Mouse (Mus musculus): ENCODE data around the gene Olfr175-ps1. TPM values are rescaled to one million over a fixed set of nuclear protein-coding genes. Genes with fewer than 3 reads are reported as not detected.

The Olfr175-ps1 gene
- not detected for total RNA-seq (2023)

DNA sequence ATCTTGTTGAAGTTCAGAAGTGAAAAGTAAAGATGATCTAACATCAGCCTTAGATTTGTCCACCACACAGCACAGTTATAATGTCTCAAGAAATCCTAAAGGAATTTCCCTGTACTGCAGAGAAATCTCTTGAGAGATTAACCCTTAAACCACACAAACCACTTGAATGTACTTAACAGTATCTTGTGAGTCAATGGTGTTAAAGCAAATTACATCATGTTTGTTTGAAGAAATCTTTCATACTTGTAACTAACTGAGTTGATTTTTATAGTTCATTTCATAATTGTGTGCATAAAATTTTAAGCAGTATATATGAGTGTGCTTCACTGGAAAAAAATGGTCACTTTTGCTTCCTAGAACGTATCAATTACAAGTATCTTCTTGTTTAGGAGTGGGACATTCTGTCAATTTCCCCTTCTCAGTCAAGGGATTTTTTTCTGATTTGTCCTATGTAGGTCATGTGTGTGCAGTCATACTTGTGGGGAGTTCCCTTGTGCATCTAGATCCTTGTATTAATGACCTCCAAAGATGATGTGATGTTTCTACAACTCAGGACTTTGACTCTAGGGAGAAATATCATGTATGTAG lies at the start of gene Olfr175-ps1:
Gene Olfr175-ps1, minus strand, starts transcription at position 51 of the 588 bp plus-strand sequence.

DNA sequence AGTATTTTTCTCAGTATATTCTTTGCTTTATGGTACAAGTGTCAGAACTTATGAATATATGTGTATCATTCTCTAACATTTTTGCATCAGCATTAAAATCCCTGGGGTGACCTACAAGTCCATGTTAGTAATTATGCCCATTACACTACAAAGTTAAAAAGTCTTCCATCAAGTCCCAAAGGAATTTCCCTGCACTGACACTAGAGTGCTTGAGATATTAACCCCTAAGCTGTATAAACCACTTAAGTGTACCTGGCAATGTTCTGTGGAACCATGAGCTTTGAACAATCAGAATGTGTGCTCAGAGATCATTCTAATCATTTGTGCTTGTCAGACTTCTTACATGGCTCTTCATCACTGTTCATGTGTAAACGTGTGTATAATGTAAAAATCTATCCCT lies 48.1 kb upstream of the Olfr175-ps1 start, which contains the start of gene Olfr177:
Gene Olfr177, minus strand, starts transcription at position 101 of the 400 bp plus-strand sequence.

GRCm38 (mm10) chr16:58800168-58800567 lies 26.4 kb downstream of the Olfr175-ps1 start, which contains the start of gene Olfr173:
Gene Olfr173, minus strand, starts transcription at chr16:58800268.

Other genes with a start within 250 kb of the Olfr175-ps1 start
- gene Gm813, start 209.8 kb downstream of the Olfr175-ps1 start, total RNA-seq (2023): not detected
- not detected for gene E330017A01Rik, start 188.0 kb downstream of the Olfr175-ps1 start, total RNA-seq (2023)
- gene Cpox, start 156.5 kb downstream of the Olfr175-ps1 start, total RNA-seq (2023): 10 to 100 TPM; 11.4 to 14.0 TPM
- gene Gpr15, start 107.7 kb downstream of the Olfr175-ps1 start, total RNA-seq (2023): 1 to 10 TPM in 1 of 2 experiments, not detected in 1; 1.3 TPM
- 10 to 100 TPM; 67.0 to 67.6 TPM for gene Cldnd1, start 98.9 kb downstream of the Olfr175-ps1 start, total RNA-seq (2023)
- not detected for gene Olfr172, start 63.6 kb downstream of the Olfr175-ps1 start, total RNA-seq (2023)
- not detected for gene Olfr173, start 26.5 kb downstream of the Olfr175-ps1 start, total RNA-seq (2023)
- not detected for gene Olfr177, start 48.0 kb upstream of the Olfr175-ps1 start, total RNA-seq (2023)
- not detected for gene Olfr178, start 65.3 kb upstream of the Olfr175-ps1 start, total RNA-seq (2023)
- not detected for gene Olfr181, start 102.0 kb upstream of the Olfr175-ps1 start, total RNA-seq (2023)
- gene Olfr180, start 102.6 kb upstream of the Olfr175-ps1 start, total RNA-seq (2023): not detected
- gene Olfr183, start 168.6 kb upstream of the Olfr175-ps1 start, total RNA-seq (2023): not detected
- gene Olfr186, start 203.5 kb upstream of the Olfr175-ps1 start, total RNA-seq (2023): not detected
- gene Olfr187, start 213.0 kb upstream of the Olfr175-ps1 start, total RNA-seq (2023): not detected